Mouse (Mus musculus) urinary bladder, postnatal 25 days (tissue): Measurements from ENCODE around the gene Rspo1.
A peak's percentile ranks its signal among the peaks of the same experiment; 100 is the strongest.

Source experiments
- DNase-seq: peaks from one replicate; pipeline ENCODE4 v3.0.0; 2022; ENCODE audit warnings: low spot score

Rspo1 gene

GRCm38 (mm10) chr4:124973296-124973695, 12.9 kb upstream of the Rspo1 start:
- no peak for DNase-seq

- peak; percentile 24 for DNase-seq
These were observed 8.0 kb upstream of the Rspo1 start for GRCm38 (mm10) chr4:124978201-124978600.

- DNase-seq, result no peak
These were observed 2.2 kb upstream of the Rspo1 start for GRCm38 (mm10) chr4:124983893-124984526.

- DNase-seq, result no peak
These were observed 1.2 kb upstream of the Rspo1 start for GRCm38 (mm10) chr4:124984871-124985670.

GRCm38 (mm10) chr4:124986739-124987710, 795 bp downstream of the Rspo1 start:
- no peak for DNase-seq

- no peak for DNase-seq
These were observed 1.5 kb downstream of the Rspo1 start for GRCm38 (mm10) chr4:124987711-124988097.

GRCm38 (mm10) chr4:124988382-124988781, 2.2 kb downstream of the Rspo1 start:
- no peak for DNase-seq

GRCm38 (mm10) chr4:124989787-124990253, 3.6 kb downstream of the Rspo1 start:
- no peak for DNase-seq

GRCm38 (mm10) chr4:124990325-124990724, 4.1 kb downstream of the Rspo1 start:
- no peak for DNase-seq

GRCm38 (mm10) chr4:124997479-124998147, 11.4 kb downstream of the Rspo1 start:
- no peak for DNase-seq

- no peak for DNase-seq
These were observed 13.3 kb downstream of the Rspo1 start for GRCm38 (mm10) chr4:124999548-124999947.

- no peak for DNase-seq
These were observed 16.7 kb downstream of the Rspo1 start for GRCm38 (mm10) chr4:125002978-125003377.

- DNase-seq, result no peak
These were observed 18.7 kb downstream of the Rspo1 start for GRCm38 (mm10) chr4:125004886-125005285.

- no peak for DNase-seq
These were observed 21.2 kb downstream of the Rspo1 start for GRCm38 (mm10) chr4:125007460-125007859.

- DNase-seq, result no peak
These were observed 22.0 kb downstream of the Rspo1 start for GRCm38 (mm10) chr4:125008220-125008619.

GRCm38 (mm10) chr4:125008712-125009111, 22.5 kb downstream of the Rspo1 start:
- no peak for DNase-seq

- DNase-seq, result peak; percentile 30
These were observed 29.8 kb downstream of the Rspo1 start, which contains the start of gene Gnl2 for GRCm38 (mm10) chr4:125015806-125016635. Gene Gnl2, plus strand, starts transcription at chr4:125016585.

GRCm38 (mm10) chr4:125017431-125017830, 31.2 kb downstream of the Rspo1 start:
- no peak for DNase-seq

- DNase-seq, result no peak
These were observed 34.7 kb downstream of the Rspo1 start for GRCm38 (mm10) chr4:125020780-125021538.
